Mouse (Mus musculus) forebrain, embryonic 15.5 days (tissue): ENCODE results near the gene Lrmda. TPM values are rescaled to one million over a fixed set of nuclear protein-coding genes. Genes with fewer than 3 reads are reported as not detected.

Experiments used
- microRNA-seq: library from miRNA; unstranded; fragments of <30 nt; microRNA quantifications from one replicate; pipeline ENCODE4, GENCODE M21; 2016
- polyA plus RNA-seq: library from polyadenylated mRNA; unstranded; fragments of >200 nt; fragmentation: Nextera tagmentation; extraction: Ambion mirVana; gene quantifications from 2 replicates; pipeline ENCODE4 v1.2.1, GENCODE M21; 2015

Lrmda gene
- polyA plus RNA-seq, 1 experiment from 2014 or later: 0.15 TPM

Small RNAs within 50 kb of the gene (microRNA-seq; reads per million reads assigned to microRNA genes)
- not detected for gene Gm27532

Other genes with a start within 250 kb of the Lrmda start
- 245 and 250 TPM in 2 replicates for gene Vdac2, start 194.5 kb upstream of the Lrmda start, polyA plus RNA-seq
- gene Comtd1, start 170.7 kb upstream of the Lrmda start, polyA plus RNA-seq: 31.7 and 33.0 TPM in 2 replicates
- gene Zfp503, start 30.1 kb upstream of the Lrmda start, polyA plus RNA-seq: 7.4 TPM in 2 replicates